Mouse (Mus musculus): ENCODE results near the gene Mlx. TPM values are rescaled to one million over a fixed set of nuclear protein-coding genes. Genes with fewer than 3 reads are reported as not detected.

Gene Mlx
- polyA plus RNA-seq (2017; shearing (Covaris generic)) = 10 to 100 TPM; 90.2 to 93.1 TPM

GRCm38 (mm10) chr11:101086756-101087681 is at the start of gene Mlx:
Gene Mlx (plus strand): TSS chr11:101087277.

GRCm38 (mm10) chr11:101069391-101070188 is 17.5 kb upstream of the Mlx start, which contains the start of gene Naglu:
Gene Naglu (plus strand): TSS chr11:101070012.

GRCm38 (mm10) chr11:101078121-101078520 is 9.0 kb upstream of the Mlx start, which contains the start of gene Hsd17b1:
Gene Hsd17b1 (plus strand): TSS chr11:101078411.

GRCm38 (mm10) chr11:101082208-101083082 is 4.6 kb upstream of the Mlx start, which contains the start of gene Coasy:
Gene Coasy (plus strand): TSS chr11:101082565.

GRCm38 (mm10) chr11:101095314-101096024 is 8.4 kb downstream of the Mlx start, which contains the start of gene Psmc3ip:
Gene Psmc3ip (minus strand): TSS chr11:101095436.

GRCm38 (mm10) chr11:101119761-101120544 is 32.9 kb downstream of the Mlx start, which contains the start of the genes Retreg3 and Tubg1:
Gene Retreg3 (minus strand): TSS chr11:101119893.
Gene Tubg1 (plus strand): TSS chr11:101119938.

Other genes starting within 250 kb of the Mlx start
- gene Stat5b, start 236.6 kb upstream of the Mlx start, polyA plus RNA-seq (2017; shearing (Covaris generic)) = 100 to 1,000 TPM in 1 of 2 experiments, 10 to 100 TPM in 1; 92.0 to 154 TPM
- 10 to 100 TPM; 75.2 to 88.1 TPM for gene Stat5a, start 227.9 kb upstream of the Mlx start, polyA plus RNA-seq (2017; shearing (Covaris generic))
- 100 to 1,000 TPM; 167 to 244 TPM for gene Stat3, start 147.7 kb upstream of the Mlx start, polyA plus RNA-seq (2017; shearing (Covaris generic))
- not detected for gene Cavin1, start 116.4 kb upstream of the Mlx start, polyA plus RNA-seq (2017; shearing (Covaris generic))
- gene Atp6v0a1, start 77.8 kb upstream of the Mlx start, polyA plus RNA-seq (2017; shearing (Covaris generic)) = 10 to 100 TPM in 1 of 2 experiments, 1 to 10 TPM in 1; 6.1 to 13.6 TPM
- 10 to 100 TPM; 18.9 to 25.9 TPM for gene Naglu, start 17.3 kb upstream of the Mlx start, polyA plus RNA-seq (2017; shearing (Covaris generic))
- under 1 TPM in 1 of 2 experiments, not detected in 1; 0.52 TPM for gene Hsd17b1, start 8.9 kb upstream of the Mlx start, polyA plus RNA-seq (2017; shearing (Covaris generic))
- 10 to 100 TPM; 32.3 to 36.4 TPM for gene Coasy, start 4.7 kb upstream of the Mlx start, polyA plus RNA-seq (2017; shearing (Covaris generic))
- 1 to 10 TPM; 7.1 to 8.4 TPM for gene Psmc3ip, start 8.2 kb downstream of the Mlx start, polyA plus RNA-seq (2017; shearing (Covaris generic))
- gene Retreg3, start 32.6 kb downstream of the Mlx start, polyA plus RNA-seq (2017; shearing (Covaris generic)) = 10 to 100 TPM; 61.6 to 75.9 TPM
- gene Tubg1, start 32.7 kb downstream of the Mlx start, polyA plus RNA-seq (2017; shearing (Covaris generic)) = 10 to 100 TPM; 31.0 to 43.3 TPM
- gene Tubg2, start 68.6 kb downstream of the Mlx start, polyA plus RNA-seq (2017; shearing (Covaris generic)) = 1 to 10 TPM in 1 of 2 experiments, under 1 TPM in 1; 0.48 to 2.5 TPM
- under 1 TPM; 0.17 to 0.28 TPM for gene Cntnap1, start 83.2 kb downstream of the Mlx start, polyA plus RNA-seq (2017; shearing (Covaris generic))
- 1 to 10 TPM in 1 of 2 experiments, under 1 TPM in 1; 0.61 to 1.3 TPM for gene Plekhh3, start 84.1 kb downstream of the Mlx start, polyA plus RNA-seq (2017; shearing (Covaris generic))
- 10 to 100 TPM in 1 of 2 experiments, under 1 TPM in 1; 0.92 to 15.6 TPM for gene Ccr10, start 88.2 kb downstream of the Mlx start, polyA plus RNA-seq (2017; shearing (Covaris generic))
- gene Ezh1, start 139.2 kb downstream of the Mlx start, polyA plus RNA-seq (2017; shearing (Covaris generic)) = 10 to 100 TPM; 43.0 to 68.3 TPM
- gene Ramp2, start 158.8 kb downstream of the Mlx start, polyA plus RNA-seq (2017; shearing (Covaris generic)) = under 1 TPM; 0.41 to 0.55 TPM
- gene Vps25, start 166.4 kb downstream of the Mlx start, polyA plus RNA-seq (2017; shearing (Covaris generic)) = 100 to 1,000 TPM; 156 to 177 TPM
- 1 to 10 TPM; 1.3 to 5.1 TPM for gene Wnk4, start 173.3 kb downstream of the Mlx start, polyA plus RNA-seq (2017; shearing (Covaris generic))
- 1 to 10 TPM in 1 of 2 experiments, under 1 TPM in 1; 0.41 to 1.2 TPM for gene Cntd1, start 191.7 kb downstream of the Mlx start, polyA plus RNA-seq (2017; shearing (Covaris generic))
- 100 to 1,000 TPM; 101 to 118 TPM for gene Coa3, start 191.8 kb downstream of the Mlx start, polyA plus RNA-seq (2017; shearing (Covaris generic))
- gene Becn1, start 215.0 kb downstream of the Mlx start, polyA plus RNA-seq (2017; shearing (Covaris generic)) = 100 to 1,000 TPM; 223 to 228 TPM
- 100 to 1,000 TPM; 157 to 201 TPM for gene Psme3, start 228.9 kb downstream of the Mlx start, polyA plus RNA-seq (2017; shearing (Covaris generic))
- gene Aoc2, start 237.8 kb downstream of the Mlx start, polyA plus RNA-seq (2017; shearing (Covaris generic)) = 1 to 10 TPM; 1.8 to 2.4 TPM
- not detected for gene Aoc3, start 243.3 kb downstream of the Mlx start, polyA plus RNA-seq (2017; shearing (Covaris generic))